Mouse (Mus musculus) lung, postnatal 14 days (tissue): ENCODE results near the gene Cltb.

Experiments used
- DNase-seq: peaks from one replicate; pipeline ENCODE4 v3.0.0; 2021

Cltb gene

DNA sequence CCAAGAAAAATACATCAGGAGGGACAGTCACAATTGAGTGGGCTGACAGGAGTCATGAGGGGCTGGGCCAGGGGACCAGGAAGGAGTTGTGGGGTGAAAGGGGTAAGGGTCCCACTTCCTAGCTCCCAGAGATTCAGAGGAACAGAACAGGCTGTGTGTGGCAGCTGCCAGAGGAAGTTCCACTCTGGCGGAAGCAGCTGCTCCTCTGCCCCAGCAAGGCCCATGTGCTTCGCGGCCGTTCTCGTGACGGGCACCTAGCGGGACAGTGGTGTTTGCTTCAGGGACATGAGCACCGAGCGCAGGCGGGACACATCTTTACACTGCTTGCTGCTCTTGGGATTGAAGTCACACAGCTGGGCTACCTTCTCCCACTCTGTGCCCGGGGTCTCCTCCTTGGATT is 17.5 kb downstream of the Cltb start:
- DNase-seq, result no peak

GRCm38 (mm10) chr13:54591776-54592356 is 19.3 kb downstream of the Cltb start:
- no peak for DNase-seq

- peak; percentile 97 for DNase-seq
Observed at GRCm38 (mm10) chr13:54589996-54590951, 20.9 kb downstream of the Cltb start, which contains the start of the genes Nop16 and Higd2a. TSS of gene Nop16 (minus strand) at chr13:54590090. TSS of gene Higd2a (plus strand) at chr13:54590207.

DNA sequence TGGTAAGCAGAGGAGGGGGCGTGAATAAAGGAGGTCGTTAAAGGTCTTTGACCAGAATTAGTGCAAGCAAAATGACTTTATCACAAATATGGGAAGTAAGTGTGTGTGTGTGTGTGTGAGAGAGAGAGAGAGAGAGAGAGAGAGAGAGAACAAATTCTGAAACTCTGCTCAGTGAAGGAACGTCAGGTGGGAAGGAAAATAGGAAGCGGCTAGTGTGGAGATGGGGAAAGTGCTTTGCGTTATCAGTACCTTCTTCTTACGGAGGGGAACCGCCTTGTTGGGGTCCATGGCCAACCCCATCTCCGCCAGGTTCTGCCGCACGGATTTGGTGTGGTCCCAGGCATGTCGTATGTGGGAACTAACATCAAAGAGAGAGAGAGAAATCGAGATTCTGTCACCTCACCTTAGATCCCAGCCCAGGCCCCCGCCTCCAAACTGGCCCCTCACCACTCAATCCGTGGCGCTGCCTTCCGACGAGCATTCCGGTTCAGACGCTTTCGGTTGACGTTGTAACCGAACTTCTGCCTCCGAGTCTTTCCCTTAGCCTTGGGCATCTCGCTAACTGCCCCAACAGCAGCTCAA is 21.6 kb downstream of the Cltb start:
- no peak for DNase-seq

DNA sequence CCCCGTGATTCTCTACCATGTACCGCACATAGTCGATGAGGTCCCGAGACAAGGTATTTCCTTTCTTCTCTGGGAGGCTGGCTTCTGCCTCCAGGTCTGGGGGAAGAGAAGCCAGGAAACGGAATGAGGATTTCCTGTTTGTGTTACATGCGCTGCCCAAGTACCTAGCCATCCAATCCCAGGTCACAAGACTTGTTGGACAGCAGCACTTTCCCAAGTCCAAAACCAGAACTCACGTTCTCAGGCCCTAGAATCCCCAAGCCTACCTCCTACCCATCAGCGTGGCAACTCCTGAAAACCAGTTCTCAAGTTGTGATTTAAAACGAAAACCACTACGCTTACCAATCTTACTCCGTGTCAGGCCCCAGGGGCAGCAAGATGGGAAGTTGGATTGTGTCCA is 25.3 kb downstream of the Cltb start:
- no peak for DNase-seq

DNA sequence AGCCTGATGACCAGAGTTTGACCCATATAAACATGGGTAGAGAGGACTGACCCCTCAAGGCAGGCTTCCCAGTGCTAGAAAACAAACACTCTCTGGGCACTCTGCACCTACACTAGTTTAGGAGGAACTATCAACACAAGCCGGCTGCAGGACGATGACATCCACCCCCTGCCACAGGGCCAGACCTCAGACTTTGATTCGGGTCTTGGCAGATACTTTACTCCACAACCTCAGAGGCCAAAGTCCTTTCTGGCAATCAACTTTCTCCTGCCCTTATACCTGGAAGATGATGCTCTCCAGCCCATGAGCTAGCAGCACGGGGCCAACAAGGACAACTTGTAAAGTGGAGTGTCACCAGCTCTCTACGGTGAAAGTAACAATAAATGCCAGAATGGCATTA is 28.3 kb downstream of the Cltb start:
- DNase-seq, result no peak

DNA sequence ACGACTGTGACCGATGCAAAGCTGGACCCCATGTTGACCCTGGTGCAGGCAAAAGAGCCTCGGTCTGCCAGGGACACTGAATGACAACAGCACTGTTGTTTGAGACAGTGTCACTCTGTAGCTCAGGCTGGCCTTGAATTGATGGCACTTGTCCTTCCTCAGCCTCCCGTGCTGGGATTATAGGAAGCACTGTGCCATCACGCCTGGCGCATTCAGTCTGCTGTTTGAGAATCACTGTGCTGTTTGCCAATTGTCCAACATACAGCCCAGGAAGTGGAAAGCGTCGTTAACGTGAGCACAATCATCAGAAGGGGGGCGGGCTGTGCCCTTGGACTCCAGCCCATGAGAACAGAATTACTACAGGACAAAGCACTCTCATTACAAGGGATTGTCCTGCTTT is 29.0 kb downstream of the Cltb start:
- no peak for DNase-seq

DNA sequence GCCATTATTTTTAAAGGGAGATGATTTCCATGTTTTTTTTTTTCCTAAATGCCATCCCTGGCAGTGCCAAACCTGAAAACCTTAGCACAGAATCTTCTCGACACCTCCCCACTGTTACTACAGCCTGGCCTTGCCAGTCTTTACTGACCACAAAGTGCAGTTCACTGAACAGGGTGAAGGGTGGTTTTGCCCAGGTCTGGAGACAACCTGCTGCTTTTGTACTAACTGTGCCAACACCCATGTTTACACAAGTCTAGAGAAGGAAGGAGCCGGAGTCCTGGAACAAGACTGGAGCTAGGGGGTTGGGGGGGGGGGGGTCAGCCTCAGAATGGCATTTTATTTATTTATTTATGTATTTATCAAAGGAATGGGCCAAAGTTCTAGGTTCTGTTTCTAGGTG is 29.8 kb downstream of the Cltb start:
- DNase-seq, result no peak

DNA sequence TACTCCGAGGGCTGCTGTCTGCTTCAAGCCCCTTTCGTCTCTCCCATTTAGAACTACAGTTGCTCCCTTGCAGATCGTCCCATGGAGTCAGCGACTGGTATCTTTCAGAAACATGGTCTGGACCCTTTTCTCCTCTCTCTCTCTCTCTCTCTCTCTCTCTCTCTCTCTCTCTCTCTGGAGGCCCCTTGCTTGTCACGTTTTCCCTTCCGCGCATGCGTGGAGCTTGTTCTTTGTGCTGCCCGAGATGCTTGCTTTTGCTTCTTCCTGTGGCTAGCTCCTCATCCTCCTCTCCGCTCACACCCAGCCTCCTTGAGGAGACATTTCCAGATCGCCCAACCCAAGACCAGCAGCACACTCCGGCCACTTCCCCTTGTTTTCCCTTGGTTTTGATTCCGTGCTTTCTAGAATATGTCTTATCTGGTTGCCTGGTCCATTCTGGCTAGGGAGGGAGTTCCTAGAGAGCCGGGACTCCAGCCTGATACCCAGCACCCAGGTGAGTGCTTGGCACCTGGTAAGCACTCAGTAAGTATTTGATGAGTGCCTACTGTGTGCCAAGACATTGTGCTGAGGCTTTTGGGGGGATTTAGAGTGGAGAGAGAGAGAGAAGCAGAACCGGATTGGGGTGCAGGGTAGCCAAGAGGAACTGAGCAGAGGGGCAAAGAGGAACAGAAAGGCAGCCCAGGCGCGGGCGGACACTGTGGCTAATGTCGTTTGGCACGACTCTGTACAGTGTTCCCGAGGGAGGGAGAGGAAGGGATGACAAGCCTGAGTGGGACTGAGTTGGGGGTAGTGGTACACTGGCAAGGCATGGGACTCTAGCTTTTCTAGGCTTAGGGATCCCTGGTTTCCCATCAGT is 33.3 kb downstream of the Cltb start:
- DNase-seq, result no peak

- no peak for DNase-seq
Observed at GRCm38 (mm10) chr13:54575489-54575888, 35.7 kb downstream of the Cltb start.

- peak; percentile 75 for DNase-seq
Observed at GRCm38 (mm10) chr13:54574854-54575481, 36.2 kb downstream of the Cltb start, which contains the start of gene Arl10. TSS of gene Arl10 (plus strand) at chr13:54575015.

DNA sequence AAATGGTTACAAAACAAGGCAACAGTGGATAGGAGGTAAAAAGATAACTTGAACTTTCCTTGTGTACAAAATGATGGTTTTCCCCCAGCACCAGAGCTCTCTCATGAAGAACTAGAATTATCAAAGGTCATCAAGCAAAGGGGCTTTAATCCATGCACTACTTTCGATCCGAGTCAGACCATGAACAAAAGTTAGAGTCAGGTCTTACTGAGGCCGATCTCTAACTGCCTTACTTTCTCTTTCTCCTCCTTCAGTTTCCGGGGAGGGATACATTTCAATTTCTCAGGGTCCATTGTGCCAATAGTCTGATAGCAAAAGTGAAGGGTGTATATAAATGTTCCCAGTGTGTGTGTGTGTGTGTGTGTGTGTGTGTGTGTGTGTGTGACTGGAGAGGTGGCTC is 38.5 kb downstream of the Cltb start:
- no peak for DNase-seq

DNA sequence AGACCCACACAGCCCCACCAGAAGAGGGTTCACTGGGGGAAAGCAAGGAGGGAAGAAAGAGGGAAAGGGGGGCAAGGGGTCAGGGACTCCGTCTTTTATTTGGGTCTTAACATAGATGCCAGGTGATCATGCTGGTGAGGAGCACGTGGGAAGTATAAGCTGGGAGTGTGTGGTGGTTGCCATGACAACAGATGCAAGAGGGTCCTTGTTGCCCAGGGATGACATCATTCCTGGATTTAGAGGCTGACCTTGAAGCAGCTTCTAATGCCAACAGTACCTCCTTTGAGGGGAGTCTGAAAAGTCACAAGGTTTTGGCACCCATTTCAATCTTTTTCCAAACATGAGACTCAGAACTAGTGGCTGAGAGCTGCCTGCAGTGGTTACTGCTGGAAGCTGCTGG is 39.5 kb downstream of the Cltb start:
- no peak for DNase-seq

GRCm38 (mm10) chr13:54570736-54571135 is 40.4 kb downstream of the Cltb start:
- DNase-seq, result no peak

DNA sequence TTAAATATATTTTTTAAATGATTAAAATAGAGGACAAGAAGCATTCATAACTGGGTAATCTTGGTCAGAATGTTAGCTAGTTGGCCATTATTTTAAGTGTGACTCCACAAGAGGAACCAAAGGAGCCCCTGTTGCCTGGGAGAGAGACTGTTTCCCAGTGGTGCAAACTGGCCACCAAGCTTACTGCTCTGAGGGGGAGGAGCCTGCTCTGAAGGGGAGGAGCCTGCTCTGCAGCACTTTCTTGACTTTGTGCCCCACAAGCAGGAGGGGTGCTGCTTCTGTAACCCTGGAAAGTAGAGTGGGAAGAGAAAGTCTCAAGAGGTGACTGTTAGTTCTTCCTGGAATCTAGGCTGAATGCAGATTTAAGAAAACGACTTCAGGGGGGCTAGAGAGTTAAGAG is 41.9 kb downstream of the Cltb start:
- no peak for DNase-seq

- DNase-seq, result no peak
Observed at GRCm38 (mm10) chr13:54568380-54568779, 42.8 kb downstream of the Cltb start.

DNA sequence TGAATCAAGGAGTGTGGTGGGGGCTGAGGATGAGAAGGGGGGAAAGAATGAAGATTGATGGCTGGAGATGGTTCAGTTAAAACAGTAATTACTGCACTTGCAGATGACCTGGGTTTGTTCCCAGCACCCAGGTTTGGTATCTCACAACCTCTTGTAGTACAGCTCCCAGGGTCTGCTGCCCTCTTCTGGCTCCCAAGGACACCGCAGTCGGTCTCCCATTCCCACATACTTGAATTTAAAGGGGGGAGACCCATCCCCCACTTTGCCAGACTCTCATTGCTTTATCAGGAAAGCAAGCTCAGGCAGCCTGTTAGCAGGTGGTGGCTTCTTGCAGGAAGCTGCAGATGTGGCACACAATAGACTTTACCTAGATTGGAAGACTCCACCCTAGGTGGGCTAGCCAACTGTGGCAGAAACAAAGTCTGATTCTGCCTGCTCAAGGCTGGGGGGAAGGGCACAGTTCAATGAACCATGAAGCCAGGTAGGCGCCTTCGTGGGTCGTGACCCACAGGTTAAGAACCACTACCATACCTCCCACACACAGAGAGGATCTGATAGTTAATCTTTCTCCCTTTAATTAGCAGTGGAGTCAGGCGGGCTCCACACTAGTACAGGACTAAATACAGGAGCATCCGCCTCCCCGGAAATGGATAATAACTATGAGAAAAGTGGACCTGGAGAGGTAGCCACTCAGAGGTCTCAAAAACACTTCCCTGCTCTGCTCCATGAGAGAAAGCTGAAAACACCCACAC is 45.4 kb downstream of the Cltb start:
- peak; percentile 67 for DNase-seq

- peak; percentile 97 for DNase-seq
Observed at GRCm38 (mm10) chr13:54565201-54565581, 46.0 kb downstream of the Cltb start, which contains the start of gene 4833439L19Rik. TSS of gene 4833439L19Rik (minus strand) at chr13:54565435.

GRCm38 (mm10) chr13:54564232-54565200 is 46.6 kb downstream of the Cltb start:
- no peak for DNase-seq

DNA sequence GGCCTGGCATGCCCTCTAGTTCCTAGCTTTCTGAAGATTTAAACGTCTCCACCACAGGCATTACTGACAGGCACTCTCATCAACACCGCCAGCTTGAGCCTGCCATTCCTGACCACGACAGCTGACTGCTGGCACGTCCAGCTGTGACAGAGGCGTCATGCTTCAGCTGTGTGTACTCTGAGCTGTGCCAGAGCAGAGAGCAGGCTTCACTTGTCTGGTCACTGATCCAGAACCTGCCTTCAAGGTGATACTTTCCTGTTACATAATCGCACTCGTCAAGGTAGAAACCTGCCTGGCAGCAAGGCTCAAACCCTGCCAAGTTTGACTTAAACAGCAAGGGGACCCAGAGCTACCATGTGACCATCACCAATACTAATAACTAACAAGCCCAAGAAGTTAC is 48.6 kb downstream of the Cltb start:
- no peak for DNase-seq
